Mouse (Mus musculus) heart, postnatal 36 days (tissue): ENCODE measurements at regions not wholly inside any gene's neighbourhood (a gene's known extent, or its start where the extent isn't known, plus 50 kb on each side); places are given as distances from the start of the nearest gene placed in this dataset.

Experiments used
- DNase-seq, 2 experiments: peaks; one replicate each; pipeline ENCODE4 v3.0.0; 2021 to 2022
- intact Hi-C: fragments of 180-260 bp; cut with DNase I; formaldehyde crosslinking; loops from one replicate; pipeline ENCODE4 v1.15.1; 2025

DNA sequence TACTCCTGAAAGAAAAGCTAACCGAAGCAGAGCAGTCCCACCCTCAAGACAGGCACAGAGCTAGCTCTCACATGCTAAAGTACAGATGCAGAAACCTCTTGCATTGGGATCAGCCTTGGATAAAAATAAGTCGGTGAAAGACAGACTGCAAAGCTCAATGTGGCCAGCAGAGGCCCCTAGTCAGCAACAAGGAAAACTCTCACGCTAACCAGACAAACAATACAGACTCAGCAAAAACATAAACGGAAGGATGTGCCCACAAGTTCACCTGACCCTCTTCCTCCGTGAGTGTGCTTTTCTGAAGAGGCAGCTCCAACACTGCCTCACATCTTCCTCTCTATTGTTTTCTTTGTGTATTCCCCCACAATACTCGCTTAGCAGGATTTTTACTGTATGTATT, 77.8 kb downstream of the Rpia start:
- DNase-seq: peak; percentile 48 to 60
- intact Hi-C loops: loop anchor here (1.0 to 10.0 kb wide), 3 partner anchors 54 to 171 kb away; no protein-coding TSS in a partner anchor

DNA sequence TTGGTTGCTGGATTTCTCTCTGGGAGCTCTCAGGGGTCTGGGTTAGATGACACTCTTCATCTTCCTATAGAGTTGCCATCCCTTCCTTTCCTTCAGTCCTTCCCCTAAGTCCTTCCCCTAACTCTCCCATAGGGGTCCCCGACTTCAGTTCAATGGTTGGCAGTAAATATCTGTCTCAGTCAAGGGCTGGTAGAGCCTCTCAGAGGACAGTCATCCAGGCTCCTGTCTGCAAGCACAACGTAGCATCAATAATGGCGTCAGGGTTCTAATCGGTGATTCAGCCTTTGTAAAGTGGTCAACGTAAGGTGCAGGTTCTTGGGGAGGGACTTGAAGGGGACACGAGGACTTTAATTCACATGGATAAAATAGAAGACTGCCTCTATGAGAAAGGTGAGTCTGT, 78.4 kb downstream of the Rpia start:
- intact Hi-C loops: loop anchor here (1.0 to 10.0 kb wide), 3 partner anchors 55 to 171 kb away; no protein-coding TSS in a partner anchor
- DNase-seq: no peak

GRCm38 (mm10) chr6:70713118-70713517, 78.9 kb downstream of the Rpia start:
- intact Hi-C loops: loop anchor here (5.0 to 10.0 kb wide), 2 partner anchors 94 to 172 kb away; no protein-coding TSS in a partner anchor

DNA sequence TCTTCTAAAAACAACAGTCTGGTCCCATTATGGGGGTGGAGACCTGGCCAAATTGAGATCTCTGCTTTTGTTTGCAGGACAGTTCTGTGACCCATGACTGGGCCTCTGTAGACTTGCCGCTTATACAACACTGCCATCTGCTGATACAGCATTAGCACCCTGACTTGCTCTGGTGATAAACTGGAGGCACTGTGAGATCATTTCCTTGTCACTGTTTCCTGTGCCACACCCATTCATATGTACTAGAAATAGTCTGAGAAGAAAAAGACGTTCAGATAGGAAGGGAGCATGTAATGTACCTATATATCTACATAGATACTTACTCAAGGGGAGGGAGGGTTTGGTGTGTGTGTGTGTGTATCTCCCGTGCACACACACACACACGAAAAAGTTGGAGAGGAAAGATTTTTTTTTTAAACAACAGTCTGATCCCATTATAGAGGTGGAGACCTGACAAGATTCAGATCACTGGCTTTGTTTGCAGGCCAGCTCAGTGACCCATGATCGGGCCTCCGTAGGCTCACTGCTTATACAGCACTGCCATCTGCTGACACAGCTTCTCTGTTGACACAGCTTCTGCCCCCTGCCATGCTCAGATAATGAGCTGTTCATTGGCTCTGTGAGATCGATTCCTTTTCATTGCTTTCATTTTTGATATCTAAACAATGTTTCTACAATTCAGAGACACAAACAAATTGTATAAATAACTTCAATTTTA, 82.5 kb downstream of the Rpia start:
- peak; percentile 15 to 39 for DNase-seq

More at GRCm38 (mm10) chr6:70713118-70713517, 78.9 kb downstream of the Rpia start:
- no peak for DNase-seq

DNA sequence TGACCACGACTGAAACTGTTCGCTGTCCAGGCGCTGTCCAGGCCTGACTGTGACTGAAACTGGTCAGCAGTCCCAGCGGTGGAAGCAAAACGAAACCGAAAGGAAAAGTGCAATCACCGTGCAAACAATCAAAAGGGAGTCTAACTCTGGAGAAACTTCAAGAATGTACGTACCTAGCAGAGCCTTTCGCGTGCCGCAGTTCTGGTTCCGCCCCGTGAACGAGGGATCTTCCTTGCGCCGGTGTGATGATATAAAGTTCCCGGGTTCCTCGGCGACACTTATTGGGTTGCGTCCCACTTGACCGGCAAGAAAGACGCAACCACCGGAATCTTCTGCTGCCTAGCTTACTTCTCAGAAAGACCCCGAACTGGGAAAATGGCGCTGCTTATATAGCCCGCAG, 96.4 kb downstream of the Rpia start:
- intact Hi-C loops: no loop called here
- no peak for DNase-seq

More for the DNA sequence above, 82.5 kb downstream of the Rpia start:
- intact Hi-C loops: loop anchor here (5.0 to 10.0 kb wide), 2 partner anchors 98 to 175 kb away; no protein-coding TSS in a partner anchor
